Mouse (Mus musculus) CH12.LX (cell line): Measurements from ENCODE around the gene Rwdd3.

Experiments used
- CTCF ChIP-seq, 2 experiments: IDR thresholded peaks in 1 of 2; conservative IDR thresholded peaks in 1 of 2; 2 replicates each; pipeline ENCODE4 v1.5.1; 2011 to 2012; ENCODE audit warnings: low read depth in 2 of 2, low read length in 2 of 2, improper control_type of control experiment in 1 of 2, inconsistent platforms in 1 of 2, mild to moderate bottlenecking in 1 of 2, moderate library complexity in 1 of 2
- POLR2A ChIP-seq: IDR thresholded peaks from 2 replicates; pipeline ENCODE4 v1.6.1; 2011; ENCODE audit warnings: low read depth, mild to moderate bottlenecking, improper control_type of control experiment, low read length

- TF ChIP-seq POLR2A (no peak), CTCF (conservative IDR thresholded peaks at IDR 0.05 in 1 of 2, IDR thresholded peaks at IDR 0.05 in 1 of 2; ENCODE audit: low read depth in 2 of 2, low read length in 2 of 2) (no peak)
Measured at GRCm38 (mm10) chr3:121168581-121168980, 2.9 kb downstream of the Rwdd3 start.
